Mouse (Mus musculus) left cerebral cortex, adult 2 months (tissue): ENCODE measurements at regions not wholly inside any gene's neighbourhood (a gene's known extent, or its start where the extent isn't known, plus 50 kb on each side); places are given as distances from the start of the nearest gene placed in this dataset.

Experiments used
- DNase-seq, 2 experiments: peaks; one replicate each; pipeline ENCODE4 v3.0.0; 2021 to 2022; ENCODE audit warnings: low spot score in 2 of 2, mixed read lengths in 1 of 2; ENCODE audit errors: extremely low spot score in 1 of 2
- H3K27ac ChIP-seq: fragments of 200-600 bp; 2 replicates; pipeline ENCODE4 v1.8.1; 2022
- H3K4me3 ChIP-seq: fragments of 200-600 bp; 2 replicates; pipeline ENCODE4 v1.8.1; 2022
- CTCF ChIP-seq: fragments of 200-600 bp; IDR thresholded peaks from 2 replicates; pipeline ENCODE4 v1.8.1; 2022; ENCODE audit warnings: antibody characterized with exemption, mild to moderate bottlenecking, moderate library complexity
- intact Hi-C: fragments of 180-260 bp; cut with DNase I; formaldehyde crosslinking; loops from one replicate; pipeline ENCODE4 v1.15.1; 2025

GRCm38 (mm10) chr5:18916688-18917285 lies 310.0 kb upstream of the Magi2 start:
- intact Hi-C loops: loop anchor here (1.0 kb wide), 1 partner anchor 485 kb away; no protein-coding TSS in a partner anchor
- Histone ChIP-seq H3K4me3 (no peak overlapping the region), H3K27ac (no peak overlapping the region)
- TF ChIP-seq CTCF: peak; percentile 75
- peak; percentile 49 to 69 for DNase-seq

- H3K4me3 ChIP-seq: no peak overlapping the region
- DNase-seq: no peak
- TF ChIP-seq CTCF: no peak
- intact Hi-C loops: no loop called here
- no peak overlapping the region for H3K27ac ChIP-seq
Observed at GRCm38 (mm10) chr5:18953875-18954474, 272.9 kb upstream of the Magi2 start.
